Mouse (Mus musculus): ENCODE data around the gene Ncapd3. TPM values are rescaled to one million over a fixed set of nuclear protein-coding genes. Genes with fewer than 3 reads are reported as not detected.

Gene Ncapd3
- total and polyA plus RNA-seq, 3 experiments, result 29.9 to 39.2 (median 33.7) TPM

DNA sequence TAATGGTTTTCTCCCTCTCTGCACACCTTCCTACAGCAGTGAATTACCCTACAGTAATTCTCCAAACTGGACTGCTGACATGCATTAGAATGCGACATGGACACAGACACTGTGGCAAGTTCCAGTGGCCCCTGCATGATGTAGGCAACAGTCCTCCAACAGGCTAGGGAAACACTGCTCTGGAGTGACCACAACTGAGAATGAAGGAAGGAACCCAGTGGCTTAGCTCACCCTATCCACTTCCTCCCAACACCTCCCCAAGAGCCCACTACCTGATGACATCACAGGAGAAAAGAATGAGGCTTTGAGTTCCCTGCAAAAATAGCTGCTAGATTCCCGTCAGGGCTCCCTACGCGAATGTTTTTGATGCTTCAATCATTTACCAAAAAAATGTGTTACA lies 69.5 kb downstream of the Ncapd3 start:
- dilution Hi-C loops (cut with MboI; ENCODE audit: extremely low pct_ligation_motif_present, extremely low pct_unique_long_range_greater_than_20kb, low sequenced_read_pairs) (no loop called here), in situ Hi-C loops (cut with MboI; ENCODE audit: low pct_ligation_motif_present, low pct_unique_long_range_greater_than_20kb, low sequenced_read_pairs) (no loop called here)
- DNase-seq (ENCODE audit: extremely low read depth), result no peak
- no peak overlapping the region for H3K4me2 ChIP-seq (ENCODE audit: insufficient read depth, low read depth, poor library complexity, severe bottlenecking)
- H3K9me3 ChIP-seq (replicated peaks; ENCODE audit: low read length), result no peaks in the 10 kb centered on the region
- H3K36me3 ChIP-seq (replicated peaks in 1 of 2; ENCODE audit: control insufficient read depth in 1 of 2, insufficient read depth in 1 of 2, low read length in 1 of 2), result peaks cover 26 to 72% of the 10 kb centered on the region in 2 experiments
- no peaks in the 10 kb centered on the region for H3K4me1 ChIP-seq (ENCODE audit: control insufficient read depth in 1 of 2, insufficient read depth in 2 of 2)
- H3K27ac ChIP-seq (ENCODE audit: insufficient read depth, low read depth), result no peak overlapping the region
- no peaks in the 10 kb centered on the region for H3K79me2 ChIP-seq (replicated peaks; ENCODE audit: control insufficient read depth, extremely low read depth, insufficient read depth, poor library complexity, severe bottlenecking)
- no peak for TF ChIP-seq USF2 (conservative IDR thresholded peaks at IDR 0.05; ENCODE audit: low read depth, low read length)
- no peak for TF ChIP-seq CTCF (conservative IDR thresholded peaks at IDR 0.05 in 1 of 2, IDR thresholded peaks at IDR 0.05 in 1 of 2; ENCODE audit: low read depth in 2 of 2, low read length in 2 of 2)
- TF ChIP-seq POLR2A (IDR thresholded peaks at IDR 0.05; ENCODE audit: low read depth, low read length), result no peak
- TF ChIP-seq MYC (IDR thresholded peaks at IDR 0.05; ENCODE audit: low read depth, low read length), result no peak
- no peak for TF ChIP-seq TBP (conservative IDR thresholded peaks at IDR 0.05; ENCODE audit: low read depth, low read length)
- no peak for TF ChIP-seq USF1 (IDR thresholded peaks at IDR 0.05; ENCODE audit: low read depth, low read length)
- TF ChIP-seq ZKSCAN1 (IDR thresholded peaks at IDR 0.05; ENCODE audit: borderline replicate concordance, low read depth, low read length), result no peak
- no peak for TF ChIP-seq EP300 (IDR thresholded peaks at IDR 0.05; ENCODE audit: low read length)
- no peak for TF ChIP-seq ZMIZ1 (IDR thresholded peaks at IDR 0.05; ENCODE audit: low read depth, low read length)
- TF ChIP-seq NELFE (IDR thresholded peaks at IDR 0.05; ENCODE audit: low read depth, low read length), result no peak
- no peak overlapping the region for H3K4me3 ChIP-seq (replicated peaks in 1 of 3; ENCODE audit: low read depth in 2 of 3, low read length in 2 of 3, poor library complexity in 1 of 3)
- no peak overlapping the region for H3K9ac ChIP-seq (ENCODE audit: insufficient read depth, low read depth)
- no peaks in the 10 kb centered on the region for H3K27me3 ChIP-seq (replicated peaks)

DNA sequence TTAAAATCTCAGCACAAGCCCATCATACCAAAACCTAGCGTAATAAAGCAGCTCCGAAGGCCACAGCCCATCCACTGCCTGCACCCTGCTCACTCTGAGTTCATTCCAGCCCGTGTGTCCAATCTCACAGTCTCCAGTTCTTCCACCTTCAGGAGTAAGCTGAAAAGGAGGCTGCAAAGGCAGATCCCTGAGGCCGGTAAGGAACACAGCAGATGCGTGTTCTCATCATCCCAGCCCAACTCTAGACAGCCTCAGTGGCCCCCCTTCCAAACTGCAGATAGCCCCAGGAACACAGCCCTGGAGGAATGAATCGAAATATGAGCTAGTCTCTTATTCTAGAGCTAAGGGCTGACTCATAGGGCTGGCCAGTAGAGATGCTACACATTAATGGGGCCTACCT lies 71.5 kb downstream of the Ncapd3 start:
- H3K4me3 ChIP-seq (replicated peaks in 1 of 3; ENCODE audit: low read depth in 2 of 3, low read length in 2 of 3, poor library complexity in 1 of 3), result no peak overlapping the region
- no peak overlapping the region for H3K4me2 ChIP-seq (ENCODE audit: insufficient read depth, low read depth, poor library complexity, severe bottlenecking)
- no peaks in the 10 kb centered on the region for H3K27me3 ChIP-seq (replicated peaks)
- H3K36me3 ChIP-seq (replicated peaks in 1 of 2; ENCODE audit: control insufficient read depth in 1 of 2, insufficient read depth in 1 of 2, low read length in 1 of 2), result peaks cover 12 to 55% of the 10 kb centered on the region in 2 experiments
- no peaks in the 10 kb centered on the region for H3K9me3 ChIP-seq (replicated peaks; ENCODE audit: low read length)
- H3K27ac ChIP-seq (ENCODE audit: insufficient read depth, low read depth), result no peak overlapping the region
- TF ChIP-seq SMC3 (IDR thresholded peaks at IDR 0.05; ENCODE audit: low read depth, low read length) (no peak), USF1 (IDR thresholded peaks at IDR 0.05; ENCODE audit: low read depth, low read length) (no peak), JUN (IDR thresholded peaks at IDR 0.05; ENCODE audit: insufficient read depth, low read depth, low read length) (no peak), TBP (conservative IDR thresholded peaks at IDR 0.05; ENCODE audit: low read depth, low read length) (no peak), CTCF (conservative IDR thresholded peaks at IDR 0.05 in 1 of 2, IDR thresholded peaks at IDR 0.05 in 1 of 2; ENCODE audit: low read depth in 2 of 2, low read length in 2 of 2) (no peak), NRF1 (IDR thresholded peaks at IDR 0.05; ENCODE audit: low read depth, low read length) (no peak), SIN3A (IDR thresholded peaks at IDR 0.05; ENCODE audit: low read length) (no peak), E2F4 (IDR thresholded peaks at IDR 0.05; ENCODE audit: insufficient replicate concordance, low read depth, low read length) (no peak), CHD2 (IDR thresholded peaks at IDR 0.05; ENCODE audit: low read length) (no peak), KAT2A (IDR thresholded peaks at IDR 0.05; ENCODE audit: insufficient replicate concordance, low read length) (no peak), ZNF384 (IDR thresholded peaks at IDR 0.05; ENCODE audit: low read depth, low read length) (no peak), HCFC1 (IDR thresholded peaks at IDR 0.05; ENCODE audit: low read depth, low read length) (no peak), MXI1 (IDR thresholded peaks at IDR 0.05; ENCODE audit: low read depth, low read length) (no peak), POLR2A (IDR thresholded peaks at IDR 0.05; ENCODE audit: low read depth, low read length) (no peak)
- no peak for DNase-seq (ENCODE audit: extremely low read depth)
- dilution Hi-C loops (cut with MboI; ENCODE audit: extremely low pct_ligation_motif_present, extremely low pct_unique_long_range_greater_than_20kb, low sequenced_read_pairs), result no loop called here
- no peaks in the 10 kb centered on the region for H3K79me2 ChIP-seq (replicated peaks; ENCODE audit: control insufficient read depth, extremely low read depth, insufficient read depth, poor library complexity, severe bottlenecking)
- no peak overlapping the region for H3K9ac ChIP-seq (ENCODE audit: insufficient read depth, low read depth)
- in situ Hi-C loops (cut with MboI; ENCODE audit: low pct_ligation_motif_present, low pct_unique_long_range_greater_than_20kb, low sequenced_read_pairs), result no loop called here
- no peaks in the 10 kb centered on the region for H3K4me1 ChIP-seq (ENCODE audit: control insufficient read depth in 1 of 2, insufficient read depth in 2 of 2)
